Mouse (Mus musculus) ES-CJ7 (cell line): Measurements from ENCODE around the gene Mertk.
A peak's percentile ranks its signal among the peaks of the same experiment; 100 is the strongest.

Experiments
- DNase-seq: peaks from one replicate; pipeline ENCODE4 v3.0.0; 2011; ENCODE audit warnings: low read depth, low spot score

The Mertk gene

GRCm38 (mm10) chr2:128765787-128766186 lies 67.0 kb downstream of the Mertk start:
- no peak for DNase-seq

GRCm38 (mm10) chr2:128768545-128769247 lies 69.9 kb downstream of the Mertk start:
- DNase-seq: no peak

- DNase-seq: no peak
These were observed 71.8 kb downstream of the Mertk start for GRCm38 (mm10) chr2:128770557-128770956.

- DNase-seq: no peak
These were observed 72.3 kb downstream of the Mertk start for GRCm38 (mm10) chr2:128771048-128771447.

GRCm38 (mm10) chr2:128771750-128772338 lies 73.1 kb downstream of the Mertk start:
- DNase-seq: no peak

- no peak for DNase-seq
These were observed 83.5 kb downstream of the Mertk start for GRCm38 (mm10) chr2:128782231-128782630.

- DNase-seq: no peak
These were observed 85.0 kb downstream of the Mertk start for GRCm38 (mm10) chr2:128783660-128784345.

- no peak for DNase-seq
These were observed 86.1 kb downstream of the Mertk start for GRCm38 (mm10) chr2:128784814-128785213.

- no peak for DNase-seq
These were observed 87.6 kb downstream of the Mertk start for GRCm38 (mm10) chr2:128786341-128786740.

- no peak for DNase-seq
These were observed 88.0 kb downstream of the Mertk start for GRCm38 (mm10) chr2:128786795-128787194.

- DNase-seq: no peak
These were observed 89.0 kb downstream of the Mertk start for GRCm38 (mm10) chr2:128787805-128788204.

GRCm38 (mm10) chr2:128790875-128791614 lies 92.3 kb downstream of the Mertk start:
- no peak for DNase-seq

GRCm38 (mm10) chr2:128793958-128794357 lies 95.2 kb downstream of the Mertk start:
- no peak for DNase-seq

GRCm38 (mm10) chr2:128796463-128796862 lies 97.7 kb downstream of the Mertk start:
- DNase-seq: no peak

- no peak for DNase-seq
These were observed 104.7 kb downstream of the Mertk start for GRCm38 (mm10) chr2:128803441-128803840.

GRCm38 (mm10) chr2:128805341-128805740 lies 106.6 kb downstream of the Mertk start:
- DNase-seq: no peak

- no peak for DNase-seq
These were observed 107.8 kb downstream of the Mertk start for GRCm38 (mm10) chr2:128806561-128806960.

GRCm38 (mm10) chr2:128812761-128813160 lies 114.0 kb downstream of the Mertk start:
- DNase-seq: peak; percentile 78

- no peak for DNase-seq
These were observed 117.6 kb downstream of the Mertk start for GRCm38 (mm10) chr2:128816311-128816710.

GRCm38 (mm10) chr2:128816916-128817315 lies 118.2 kb downstream of the Mertk start:
- no peak for DNase-seq

GRCm38 (mm10) chr2:128817387-128817785 lies 118.6 kb downstream of the Mertk start:
- DNase-seq: no peak
